Mouse (Mus musculus): ENCODE data around the gene Rfx7.
"Not testable (repeated sequence)": the region's sequence is repeated elsewhere in the genome, so short reads cannot be mapped to it uniquely, and the experiment has no call there.

The Rfx7 gene

DNA sequence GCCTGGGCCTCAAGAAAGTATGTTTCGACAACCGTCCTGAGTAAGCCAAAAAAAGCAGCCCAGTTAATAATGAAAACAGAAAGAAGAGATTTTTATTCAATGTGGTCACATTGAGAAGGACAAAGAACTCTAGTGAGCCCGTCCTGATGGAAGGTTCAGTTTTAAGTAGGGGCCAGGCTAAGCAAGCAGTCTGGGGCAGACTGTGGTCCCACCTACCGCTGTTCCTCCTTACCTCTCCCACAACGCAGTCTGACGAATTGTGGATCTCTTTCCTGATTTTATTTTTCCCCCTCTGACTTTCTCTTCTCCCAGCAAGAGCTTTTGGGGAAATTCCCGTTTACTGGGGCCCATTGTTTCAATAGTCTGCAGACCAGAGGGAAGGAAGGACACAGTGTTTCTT, 108.6 kb downstream of the Rfx7 start:
- in situ Hi-C loops (cut with MboI): no loop called here

DNA sequence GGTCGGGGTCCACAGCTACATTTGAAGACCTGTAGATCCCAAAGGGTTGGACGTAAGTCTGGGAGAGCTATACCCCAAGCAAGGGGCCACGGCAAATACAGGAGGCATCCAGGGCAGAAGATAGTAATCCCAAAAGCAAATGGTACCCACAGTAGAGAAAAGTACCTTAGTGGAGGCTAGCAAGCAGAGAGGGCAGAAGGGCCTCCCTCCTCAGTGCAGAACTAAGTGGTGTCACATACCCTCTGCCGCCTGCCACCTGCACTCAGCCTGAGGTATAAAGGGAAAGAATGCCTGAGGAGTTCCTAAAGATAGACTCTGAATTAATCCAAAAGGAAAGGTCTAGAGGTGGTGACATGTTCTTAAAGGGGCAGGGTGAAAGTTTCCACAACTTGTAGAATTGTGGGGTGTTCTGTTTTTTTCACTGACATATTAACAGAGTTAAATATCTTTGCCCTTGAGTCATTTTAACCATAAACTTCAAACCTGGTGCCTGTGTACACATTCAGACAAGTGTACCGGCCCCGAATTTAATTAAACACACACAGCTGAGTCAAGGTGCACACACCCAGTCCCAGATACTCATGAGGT, 109.1 kb downstream of the Rfx7 start:
- in situ Hi-C loops (cut with MboI): no loop called here

DNA sequence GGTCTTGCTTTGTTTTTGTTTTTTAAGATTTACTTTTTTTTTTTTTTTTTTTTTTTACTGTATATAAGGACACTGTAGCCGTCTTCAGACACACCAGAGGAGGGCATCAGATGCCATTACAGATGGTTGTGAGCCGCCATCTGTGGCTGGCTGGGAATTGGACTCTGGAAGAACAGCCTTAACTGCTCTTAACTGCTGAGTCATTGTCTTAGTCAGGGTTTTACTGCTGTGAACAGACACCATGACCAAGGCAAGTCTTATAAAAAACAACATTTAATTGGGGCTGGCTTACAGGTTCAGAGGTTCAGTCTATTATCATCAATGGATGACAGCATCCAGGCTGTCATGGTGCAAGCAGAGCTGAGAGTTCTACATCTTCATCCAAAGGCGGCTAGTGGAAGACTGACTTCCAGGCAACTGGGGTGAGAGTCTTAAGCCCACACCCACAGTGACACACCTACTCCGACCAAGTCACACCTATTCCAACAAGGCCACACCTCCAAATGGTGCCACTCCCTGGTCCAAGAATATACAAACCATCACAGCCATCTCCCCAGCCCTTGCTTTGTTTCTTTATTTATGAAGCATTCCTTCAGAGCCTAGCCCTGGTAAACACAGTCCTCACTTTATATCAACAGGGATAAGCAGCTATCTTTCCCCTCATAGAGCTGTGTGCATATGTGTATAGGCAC, 110.9 kb downstream of the Rfx7 start:
- in situ Hi-C loops (cut with MboI): not testable (repeated sequence)

DNA sequence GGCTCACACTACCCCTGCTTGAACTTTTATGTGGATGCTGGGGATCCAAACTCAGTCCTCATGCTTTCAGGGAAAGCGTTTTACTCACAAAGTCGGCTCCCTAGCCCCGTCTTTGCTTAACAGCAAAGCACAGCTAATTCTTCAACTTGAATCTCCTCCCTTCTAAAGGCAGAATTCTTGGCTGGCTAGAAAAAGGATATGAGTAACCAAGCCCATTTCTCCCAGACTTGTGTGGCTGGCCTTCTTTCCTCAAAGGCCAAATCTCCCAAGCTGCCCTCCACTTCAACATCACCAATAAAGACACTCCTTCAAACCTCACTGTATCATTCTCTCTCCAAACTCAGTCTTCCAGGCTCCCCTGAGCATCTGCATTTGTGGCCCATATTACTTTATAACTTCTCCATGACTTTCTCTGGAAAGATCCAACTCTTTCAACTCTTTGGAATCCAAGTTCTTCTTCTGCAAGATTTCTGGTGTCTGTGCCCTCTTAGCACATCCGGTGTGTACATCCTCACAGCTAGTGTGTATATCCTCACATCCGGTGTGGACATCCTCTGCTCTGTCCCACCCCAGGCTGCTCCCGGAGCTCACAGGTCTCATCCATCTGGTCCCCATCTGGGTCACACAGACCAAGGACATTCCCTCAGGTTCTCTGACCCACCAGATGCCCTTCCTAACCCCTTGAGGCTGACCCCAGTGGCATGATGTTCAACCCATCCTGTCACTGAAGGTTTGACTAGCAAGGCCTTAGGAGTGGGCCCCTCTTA, 111.8 kb downstream of the Rfx7 start:
- in situ Hi-C loops (cut with MboI): no loop called here

DNA sequence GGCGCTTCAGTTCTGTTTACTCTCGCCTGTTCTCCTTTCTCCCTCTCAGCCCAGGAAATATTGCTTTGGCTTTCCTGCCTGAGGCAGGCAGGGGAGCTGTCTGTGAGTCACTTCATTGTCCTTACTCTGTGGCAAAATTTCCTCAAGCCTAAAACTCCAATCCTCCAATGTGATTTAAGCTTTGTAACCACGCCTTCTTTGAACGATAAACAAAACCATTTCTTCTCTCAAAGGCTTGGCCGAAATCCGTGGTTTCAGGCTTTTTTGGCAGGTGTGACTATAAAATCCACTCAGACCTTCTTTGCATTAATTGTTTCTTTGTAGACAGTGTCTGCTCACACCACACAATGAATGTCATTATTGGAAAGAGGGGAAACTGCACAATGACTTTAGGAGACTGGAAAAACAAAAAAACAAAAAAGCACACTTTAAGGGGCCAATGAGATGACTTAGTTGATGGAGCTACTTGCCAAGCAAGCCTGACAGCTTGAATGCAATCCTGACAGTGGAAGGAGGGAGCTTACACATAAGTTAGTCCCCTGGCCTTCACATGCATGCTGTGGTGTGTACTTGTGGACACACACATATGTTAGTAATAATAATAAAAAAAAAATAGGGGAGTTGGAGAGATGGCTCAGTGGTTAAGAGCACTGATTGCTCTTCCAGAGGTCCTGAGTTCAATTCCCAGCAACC, 112.5 kb downstream of the Rfx7 start:
- in situ Hi-C loops (cut with MboI): no loop called here

DNA sequence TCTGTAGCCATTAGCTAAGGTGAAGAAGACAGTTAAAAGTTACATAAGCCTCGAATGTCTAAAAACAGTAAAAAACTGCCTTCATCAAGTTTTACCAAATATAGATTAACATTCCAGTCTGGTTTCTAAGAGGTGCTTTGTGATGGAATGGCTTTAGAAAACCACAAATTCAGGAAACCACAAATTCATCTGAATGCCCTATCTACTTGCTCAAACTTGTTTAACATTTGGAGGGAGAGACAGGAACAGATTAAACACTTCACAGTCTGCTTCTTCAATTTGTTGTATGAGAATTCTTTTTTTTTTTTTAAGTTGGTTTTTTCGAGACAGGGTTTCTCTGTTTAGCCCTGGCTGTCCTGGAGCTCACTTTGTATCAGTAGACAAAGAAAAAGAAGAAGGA, 117.7 kb downstream of the Rfx7 start:
- in situ Hi-C loops (cut with MboI): no loop called here

DNA sequence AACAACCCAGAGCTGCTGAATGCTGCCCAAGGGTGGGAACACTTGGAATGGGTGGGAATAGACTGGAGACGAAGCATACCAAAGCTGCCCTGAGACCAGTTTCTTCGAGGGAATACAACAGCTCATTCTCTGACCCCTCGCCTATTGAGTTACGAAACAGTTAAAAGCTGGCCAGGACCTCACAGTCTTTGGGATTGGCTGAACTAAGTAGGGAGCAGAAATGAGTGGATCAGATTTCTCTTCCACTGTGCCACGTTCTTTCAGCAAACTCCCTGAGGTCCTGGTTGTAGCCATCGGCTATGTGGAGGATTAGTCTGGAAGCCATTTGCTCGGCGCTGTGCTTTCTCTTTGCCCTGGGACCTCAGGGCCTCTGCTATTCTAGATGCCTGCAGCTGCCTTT, 120.9 kb downstream of the Rfx7 start:
- in situ Hi-C loops (cut with MboI): no loop called here

DNA sequence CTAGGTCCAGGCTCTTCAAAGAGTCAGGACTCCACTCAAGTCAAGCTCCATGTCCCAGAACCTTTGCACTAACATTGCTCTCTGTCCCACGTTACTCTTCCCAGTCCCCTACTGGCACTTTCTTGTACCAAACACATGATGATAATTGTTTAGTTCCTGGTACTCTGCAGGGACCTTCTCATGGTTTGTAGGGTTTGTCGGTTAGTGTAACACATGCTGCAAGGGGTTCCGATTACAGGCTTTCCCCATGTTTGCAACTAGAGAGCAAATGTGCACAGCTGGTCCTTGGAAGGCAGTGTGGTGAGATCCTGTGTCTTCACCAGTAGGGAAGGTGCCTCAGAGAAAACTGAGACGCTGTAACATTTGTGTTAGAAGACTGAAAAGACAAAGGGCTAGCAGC, 121.5 kb downstream of the Rfx7 start:
- in situ Hi-C loops (cut with MboI): no loop called here

DNA sequence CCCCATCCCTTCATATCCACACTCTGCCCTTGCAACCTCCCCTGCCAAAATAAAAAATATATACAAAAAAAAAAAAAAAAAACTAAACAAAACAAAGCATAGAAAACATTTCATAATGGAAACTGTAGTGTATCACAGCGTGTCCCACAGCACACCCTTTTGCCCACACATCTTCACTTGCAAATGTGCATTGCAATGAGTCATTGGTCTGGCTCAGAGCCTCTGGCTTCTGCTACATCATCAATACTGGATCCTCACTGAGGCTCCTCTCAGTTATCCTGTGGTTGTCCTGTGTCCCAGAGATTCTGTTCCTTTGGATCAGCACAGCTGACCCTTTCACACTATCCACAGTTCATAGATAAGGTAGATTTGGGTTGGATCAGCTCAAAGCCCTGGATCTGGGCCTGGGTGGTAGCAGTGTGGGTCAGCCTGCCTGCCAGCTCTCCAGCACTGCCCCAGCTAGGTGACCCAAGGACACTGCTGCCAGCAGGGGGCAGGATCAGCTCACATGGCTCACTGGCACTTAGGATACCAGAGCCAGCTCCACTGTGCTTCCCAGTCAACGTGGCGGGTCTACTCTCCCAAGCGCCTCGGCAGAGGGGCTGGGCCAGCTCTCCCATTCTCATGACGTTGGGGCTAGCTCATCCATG, 122.7 kb downstream of the Rfx7 start:
- in situ Hi-C loops (cut with MboI): no loop called here

DNA sequence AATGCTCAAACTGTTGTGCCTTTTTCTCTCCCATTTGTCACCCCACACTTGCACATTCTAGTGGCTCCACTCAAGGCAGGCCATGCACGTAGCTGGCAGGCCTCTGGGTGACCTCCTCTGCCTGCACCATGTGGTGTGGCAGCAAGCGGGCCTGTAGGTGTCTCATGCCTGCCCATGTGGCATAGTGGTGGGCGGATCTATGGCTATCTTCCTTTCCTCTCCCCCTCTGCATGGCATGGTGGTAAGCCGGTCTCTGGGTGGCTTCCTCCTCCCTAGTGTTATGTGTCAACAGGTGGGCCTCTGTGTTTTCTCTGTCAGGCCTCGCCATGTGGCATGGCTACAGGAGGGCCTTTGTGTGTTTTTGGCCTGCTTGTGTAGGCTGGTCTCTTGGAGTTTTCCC, 123.6 kb downstream of the Rfx7 start:
- in situ Hi-C loops (cut with MboI): no loop called here

DNA sequence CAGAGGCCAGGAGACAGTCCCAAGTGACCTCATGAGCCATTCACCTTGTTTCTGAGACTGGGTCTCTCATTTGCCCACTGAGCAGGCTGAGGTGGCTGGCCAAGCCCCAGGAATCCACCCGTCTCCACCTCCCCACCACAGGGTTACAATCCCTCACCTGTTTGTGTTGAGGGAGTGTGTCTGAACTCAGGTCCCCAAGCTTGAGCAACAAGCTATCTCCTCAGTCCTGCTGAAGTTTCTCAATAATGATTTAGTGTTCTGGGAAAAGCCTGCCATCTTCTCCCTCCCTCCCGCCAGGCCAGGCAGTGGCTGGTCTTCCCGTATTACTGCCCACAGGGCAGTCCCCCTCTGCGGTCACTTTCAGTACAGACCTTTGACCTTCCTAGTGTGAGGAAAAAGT, 124.5 kb downstream of the Rfx7 start:
- in situ Hi-C loops (cut with MboI): no loop called here

DNA sequence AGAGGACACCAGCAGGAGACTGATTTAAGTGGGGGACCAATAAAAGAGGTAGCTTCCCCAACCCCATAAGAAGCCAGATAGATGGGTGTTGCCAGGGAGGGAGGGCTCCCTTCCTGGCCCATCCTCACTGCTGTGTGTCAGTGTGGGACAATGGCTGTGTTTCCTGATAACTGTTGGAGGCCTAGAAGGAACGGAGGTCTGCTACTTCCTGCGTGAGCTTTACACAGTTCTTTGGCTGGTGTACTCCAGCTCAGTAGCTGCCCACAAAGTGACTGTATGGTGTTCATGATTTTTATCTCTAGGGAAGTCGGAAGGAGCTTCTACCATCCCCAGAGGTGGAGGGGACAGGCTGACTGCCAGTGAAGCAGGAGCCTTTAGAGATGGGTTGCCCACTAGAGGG, 124.9 kb downstream of the Rfx7 start:
- in situ Hi-C loops (cut with MboI): no loop called here

DNA sequence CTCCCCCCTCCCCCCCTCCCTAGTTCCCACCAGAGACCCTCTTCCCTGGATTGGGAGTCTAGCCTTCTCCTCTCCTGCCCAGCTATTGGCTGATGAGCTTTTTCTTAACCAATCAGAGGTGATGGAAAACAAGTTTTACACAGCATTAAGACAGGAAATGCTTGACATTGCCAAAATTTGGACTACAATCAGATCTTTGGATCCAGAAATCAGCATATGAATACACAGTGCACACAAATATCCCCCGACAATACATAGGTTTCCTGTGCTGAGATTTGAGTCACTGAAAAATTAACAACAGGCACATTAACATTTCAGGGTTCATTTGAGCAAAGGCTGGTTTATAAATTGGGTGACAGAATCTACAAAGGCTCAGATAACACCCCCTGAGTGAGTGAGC, 125.7 kb downstream of the Rfx7 start:
- in situ Hi-C loops (cut with MboI): no loop called here

DNA sequence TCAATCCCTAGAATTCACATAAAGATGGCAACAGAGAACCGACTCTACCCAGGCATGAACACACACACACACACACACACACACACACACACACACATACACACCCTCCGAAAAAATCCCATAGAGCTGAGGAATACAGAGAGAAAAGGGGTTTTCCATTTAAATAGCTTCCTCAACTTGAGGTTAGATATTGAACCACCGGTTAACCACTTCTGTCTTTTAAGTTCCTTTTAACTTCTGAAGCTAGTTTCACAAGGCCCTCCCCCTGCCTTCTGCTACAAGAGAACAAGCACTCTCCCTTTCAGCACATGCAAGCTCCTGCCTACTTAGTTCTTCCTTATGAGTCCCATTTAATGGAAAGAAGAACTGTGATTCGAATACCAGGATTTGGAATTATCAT, 128.1 kb downstream of the Rfx7 start:
- in situ Hi-C loops (cut with MboI): no loop called here

DNA sequence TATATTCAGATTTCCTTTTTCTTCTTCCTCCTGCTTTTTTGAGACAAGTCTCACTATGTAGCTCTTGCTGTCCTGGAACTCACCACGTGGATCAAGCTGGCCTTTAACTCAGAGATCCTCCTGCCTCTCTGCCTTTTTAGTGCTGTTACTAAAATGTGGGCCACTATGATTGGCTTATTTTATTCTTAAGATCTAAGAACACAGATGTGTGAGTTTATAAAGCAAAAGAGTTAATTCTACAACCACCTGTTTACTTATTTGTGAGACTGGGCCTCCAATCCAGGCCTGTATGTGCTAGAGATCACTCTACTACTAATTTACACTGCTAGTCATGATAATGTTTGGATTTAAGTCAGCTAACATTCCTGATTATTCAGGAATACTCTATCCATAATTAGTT, 128.9 kb downstream of the Rfx7 start:
- in situ Hi-C loops (cut with MboI): no loop called here

DNA sequence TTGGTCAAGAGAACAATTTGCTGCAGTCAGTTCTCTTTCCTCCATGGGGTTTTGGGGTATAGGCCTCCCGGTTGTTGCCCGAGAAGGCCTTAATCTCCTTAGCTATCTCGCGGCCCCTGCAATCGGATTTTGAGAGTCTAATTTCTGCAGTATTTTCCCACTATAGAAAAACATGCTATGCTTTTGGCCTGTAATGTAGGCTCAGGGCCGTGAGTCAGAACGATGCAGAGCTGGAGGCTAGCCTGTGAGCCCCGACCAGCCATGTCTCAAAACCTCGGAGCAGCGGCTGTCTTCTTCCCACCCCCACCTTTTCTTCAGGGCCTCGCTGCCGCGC, 129.5 kb downstream of the Rfx7 start:
- in situ Hi-C loops (cut with MboI): no loop called here

DNA sequence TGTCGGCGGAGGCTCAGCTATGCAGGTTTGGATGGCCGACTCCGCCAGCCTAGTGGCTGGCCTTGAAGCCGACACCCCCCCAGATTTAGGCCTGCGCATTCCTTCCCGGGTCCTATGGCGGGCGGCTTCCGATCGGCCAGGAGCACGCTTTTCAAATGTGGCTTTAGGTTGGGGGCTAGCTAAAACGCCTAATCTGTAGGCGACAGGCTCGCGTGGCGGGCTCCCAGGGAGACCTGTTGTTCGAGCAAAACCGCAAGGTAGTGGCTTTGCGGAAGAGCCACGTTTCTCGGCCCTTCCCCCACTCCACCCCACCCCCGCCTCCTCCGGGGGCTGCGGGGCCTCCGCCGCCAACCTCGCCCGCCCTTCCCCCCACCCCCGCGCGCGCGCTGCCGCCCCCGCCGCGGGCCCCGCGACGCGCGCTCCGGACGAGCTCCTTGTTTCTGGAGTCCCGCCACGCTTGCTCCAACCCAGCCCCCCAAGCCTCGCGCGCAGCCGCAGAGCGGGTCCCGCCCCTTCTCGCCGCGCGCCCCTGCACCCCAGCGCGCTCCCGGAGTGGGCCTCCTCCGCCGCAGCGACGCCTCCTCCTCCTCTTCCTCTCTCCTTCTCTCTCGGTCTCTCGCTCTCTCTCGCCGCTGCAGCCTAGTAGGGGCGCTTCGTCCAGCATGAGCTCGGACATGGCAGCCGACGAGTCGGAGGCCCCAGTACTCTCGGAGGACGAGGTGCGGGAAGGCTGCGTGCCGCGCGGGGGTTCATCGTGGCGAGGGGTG, 130.0 kb downstream of the Rfx7 start, which contains the start of gene Nedd4:
Gene Nedd4, plus strand, starts transcription at position 452 of the 767 bp plus-strand sequence.
- in situ Hi-C loops (cut with MboI): no loop called here

DNA sequence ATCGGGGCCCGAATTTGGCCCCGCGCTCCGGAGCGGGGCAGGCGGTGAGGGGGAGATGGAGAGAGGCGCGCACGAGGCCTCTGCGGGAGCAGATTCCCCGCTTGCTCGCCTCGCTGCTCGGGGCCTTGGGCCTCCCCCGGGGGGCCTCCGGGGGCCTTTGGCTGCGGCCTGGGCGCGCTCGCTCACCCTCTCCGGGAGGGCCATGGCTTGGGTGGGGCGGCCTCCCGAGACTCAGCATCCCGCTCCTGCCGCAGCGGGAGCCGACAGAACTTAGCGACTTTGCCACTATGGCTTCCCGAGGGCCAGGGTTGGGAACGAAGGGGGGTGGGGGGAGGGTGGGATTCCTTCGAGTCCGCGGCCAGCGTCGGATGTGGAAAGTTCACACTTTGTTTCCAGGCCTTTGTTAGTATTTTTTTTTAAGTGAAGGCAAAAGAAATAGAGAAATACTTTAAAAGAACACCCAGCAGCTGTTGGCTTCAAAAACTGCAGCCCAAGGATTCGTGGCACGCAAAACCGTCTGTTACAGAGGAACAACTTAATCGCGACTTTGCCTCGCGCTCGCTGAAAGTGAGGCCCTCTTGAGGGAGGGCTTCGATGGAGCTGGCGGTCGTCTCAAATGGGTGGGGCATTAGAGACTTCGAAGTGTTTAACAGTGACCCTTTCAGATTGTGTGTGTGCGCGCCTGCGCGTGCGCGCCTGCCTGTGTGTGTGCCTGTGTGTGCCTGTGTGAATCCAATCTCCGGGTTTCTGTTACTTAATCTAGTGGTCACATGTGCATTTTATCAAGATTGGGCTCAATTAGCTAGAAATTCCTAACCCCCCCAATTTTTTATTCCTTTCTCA, 130.9 kb downstream of the Rfx7 start:
- in situ Hi-C loops (cut with MboI): no loop called here

DNA sequence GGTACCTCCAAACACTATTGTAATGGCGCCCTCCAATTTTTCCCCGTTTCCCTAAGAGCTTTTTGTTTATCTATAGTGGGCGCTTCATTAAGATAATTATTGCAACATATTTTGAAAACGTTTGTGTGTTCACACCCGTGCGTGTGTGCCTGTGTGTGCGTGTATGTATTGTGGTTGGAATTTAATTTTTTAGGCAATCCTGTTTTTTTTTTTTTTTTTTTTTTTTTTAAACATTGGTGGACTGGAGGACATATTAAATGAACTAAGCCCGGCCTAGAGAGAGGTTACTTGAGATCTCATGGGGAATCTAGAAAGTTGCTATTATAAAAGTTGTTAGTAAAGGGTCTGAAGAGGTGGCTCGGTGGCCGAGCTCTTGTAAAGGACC, 131.5 kb downstream of the Rfx7 start:
- in situ Hi-C loops (cut with MboI): no loop called here
